Mouse (Mus musculus) megakaryocyte, embryonic 14.5 days (primary cell): ENCODE measurements around the gene Kif2a.

ENCODE experiments used
- FLI1 ChIP-seq: IDR thresholded peaks from 2 replicates; pipeline ENCODE4 v1.6.1; 2012; ENCODE audit warnings: low read length, inconsistent platforms, mixed read lengths
- GATA1 ChIP-seq: IDR thresholded peaks from 3 replicates; pipeline ENCODE4 v1.6.1; 2012; ENCODE audit warnings: mixed read lengths, low read length, inconsistent platforms, borderline replicate concordance

- no peak for TF ChIP-seq GATA1
- no peak for TF ChIP-seq FLI1
Measured at GRCm38 (mm10) chr13:107056318-107056717, 34.4 kb upstream of the Kif2a start.
